Mouse (Mus musculus): ENCODE measurements around the gene Nadsyn1.

DNA sequence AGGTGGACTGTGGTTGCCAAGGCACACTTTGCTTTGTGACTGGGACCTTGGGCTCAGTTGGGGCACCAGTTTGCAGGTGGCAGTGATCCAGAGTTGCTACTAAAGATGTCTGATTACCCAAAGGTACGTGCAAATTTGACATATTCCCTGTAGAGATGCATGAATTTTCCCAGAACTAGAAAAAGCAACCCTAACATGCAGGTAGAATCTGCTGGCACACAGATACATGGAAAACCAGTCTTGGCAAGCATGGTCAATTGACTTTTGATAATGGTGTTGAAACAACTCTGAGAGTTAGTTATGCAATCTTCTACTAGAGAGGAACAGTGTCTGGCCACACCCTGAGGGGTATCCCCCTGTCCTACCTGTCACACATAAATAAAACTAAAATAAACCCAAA lies 71.3 kb downstream of the Nadsyn1 start:
- TF ChIP-seq CTCF (conservative IDR thresholded peaks at IDR 0.05; ENCODE audit: low read length), result no peak
- TF ChIP-seq POU5F1 (IDR thresholded peaks at IDR 0.05; ENCODE audit: borderline replicate concordance, low read length), result no peak
- TF ChIP-seq NANOG (IDR thresholded peaks at IDR 0.05; ENCODE audit: borderline replicate concordance, low read length), result no peak

Data from E14TG2a.4 (cell line).